Mouse (Mus musculus) E14TG2a.4 (cell line): ENCODE data around the gene Pign.

Experiments used
- H3K27me3 ChIP-seq: 2 replicates; pipeline ENCODE4 v1.6.1; 2014; ENCODE audit warnings: low read length, control low read depth; ENCODE audit not compliant: insufficient read depth
- H3K36me3 ChIP-seq: 2 replicates; pipeline ENCODE4 v1.6.1; 2014; ENCODE audit warnings: low read length, control low read depth; ENCODE audit not compliant: insufficient read depth
- H3K4me1 ChIP-seq: replicated peaks from 2 replicates; pipeline ENCODE4 v1.6.1; 2014; ENCODE audit warnings: low read depth, low read length, control low read depth
- H3K4me3 ChIP-seq: replicated peaks from 2 replicates; pipeline ENCODE4 v1.5.1; 2014; ENCODE audit warnings: mild to moderate bottlenecking, low read length
- H3K9me3 ChIP-seq: 2 replicates; pipeline ENCODE4 v1.6.1; 2014; ENCODE audit warnings: low read length, control low read depth
- CTCF ChIP-seq: conservative IDR thresholded peaks from 2 replicates; pipeline ENCODE4 v1.5.1; 2014; ENCODE audit warnings: low read length
- NANOG ChIP-seq: IDR thresholded peaks from 2 replicates; pipeline ENCODE4 v1.6.1; 2014; ENCODE audit warnings: borderline replicate concordance, low read length, mixed read lengths
- POU5F1 ChIP-seq: IDR thresholded peaks from 2 replicates; pipeline ENCODE4 v1.6.1; 2014; ENCODE audit warnings: low read length, borderline replicate concordance

Gene Pign

DNA sequence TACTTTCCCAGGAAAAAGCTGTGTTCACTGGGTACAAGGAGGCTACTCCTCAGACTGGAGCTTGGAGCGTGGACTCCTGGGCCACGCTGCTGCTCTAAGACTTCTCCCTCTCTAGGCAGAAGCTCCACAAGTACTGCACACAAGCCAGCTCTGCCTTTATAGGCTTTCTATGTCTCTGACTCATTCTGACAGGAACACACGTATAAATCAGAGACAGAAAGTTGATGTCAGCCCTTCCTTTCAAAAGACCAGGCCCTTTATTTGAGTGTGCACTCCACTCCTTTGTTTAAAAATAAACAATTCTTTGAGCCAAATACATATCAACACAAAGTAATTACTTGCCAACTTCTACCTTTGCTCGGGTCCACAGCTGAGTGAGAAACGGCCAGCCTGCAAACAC, 74.8 kb downstream of the Pign start:
- Histone ChIP-seq H3K27me3 (no peaks in the 10 kb centered on the region), H3K4me3 (no peak overlapping the region), H3K4me1 (no peaks in the 10 kb centered on the region), H3K9me3 (no peaks in the 10 kb centered on the region), H3K36me3 (peaks cover 15% of the 10 kb centered on the region; the same call in 1 of the 2 replicates)
- TF ChIP-seq NANOG (no peak), POU5F1 (no peak)

DNA sequence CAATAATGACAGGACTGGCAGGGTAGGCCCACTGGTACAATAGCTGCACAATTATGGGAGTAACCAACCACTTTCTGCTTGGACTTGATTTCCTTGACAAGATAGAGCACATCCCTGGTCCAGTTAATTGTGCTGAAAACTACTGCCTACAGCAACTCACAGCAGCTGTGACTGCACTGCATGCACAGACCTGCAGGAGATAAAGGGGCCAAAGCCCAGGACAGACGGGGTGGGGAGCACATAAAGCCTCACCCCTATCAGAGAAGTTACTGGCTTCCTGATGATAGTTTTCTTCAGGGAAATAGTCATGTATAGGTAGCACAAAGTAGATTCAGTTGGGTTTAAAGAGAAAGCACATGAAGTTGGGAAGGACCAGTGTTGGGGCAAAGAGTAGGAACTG, 80.7 kb downstream of the Pign start:
- no peak for TF ChIP-seq NANOG
- no peak for TF ChIP-seq CTCF
- no peak for TF ChIP-seq POU5F1

DNA sequence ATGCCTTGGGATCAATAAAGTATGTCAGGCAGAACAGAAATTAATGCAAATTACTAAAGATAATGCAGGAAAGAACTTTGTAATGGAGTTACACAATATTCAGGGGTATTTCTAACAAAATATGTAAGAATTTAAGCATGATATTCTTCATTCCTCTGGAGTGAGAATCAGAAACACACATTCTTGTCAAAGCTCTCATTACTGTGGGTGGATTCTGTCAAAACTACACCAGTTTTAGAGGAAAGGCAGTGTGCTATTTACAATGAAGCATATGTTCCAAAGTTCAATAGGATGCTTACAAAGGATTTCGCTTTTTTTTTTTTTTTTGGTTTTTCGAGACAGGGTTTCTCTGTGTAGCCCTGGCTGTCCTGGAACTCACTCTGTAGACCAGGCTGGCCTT, 82.6 kb downstream of the Pign start:
- Histone ChIP-seq H3K36me3 (peaks cover 8% of the 10 kb centered on the region; the same call in 1 of the 2 replicates), H3K4me1 (no peaks in the 10 kb centered on the region), H3K9me3 (no peaks in the 10 kb centered on the region), H3K4me3 (no peak overlapping the region), H3K27me3 (no peaks in the 10 kb centered on the region)
- TF ChIP-seq NANOG = no peak
- no peak for TF ChIP-seq CTCF
- no peak for TF ChIP-seq POU5F1

More for the DNA sequence above, 80.7 kb downstream of the Pign start:
- no peaks in the 10 kb centered on the region for H3K9me3 ChIP-seq
- H3K36me3 ChIP-seq = peaks cover 8% of the 10 kb centered on the region; the same call in 1 of the 2 replicates
- no peaks in the 10 kb centered on the region for H3K27me3 ChIP-seq
- H3K4me1 ChIP-seq = no peaks in the 10 kb centered on the region
- no peak overlapping the region for H3K4me3 ChIP-seq

DNA sequence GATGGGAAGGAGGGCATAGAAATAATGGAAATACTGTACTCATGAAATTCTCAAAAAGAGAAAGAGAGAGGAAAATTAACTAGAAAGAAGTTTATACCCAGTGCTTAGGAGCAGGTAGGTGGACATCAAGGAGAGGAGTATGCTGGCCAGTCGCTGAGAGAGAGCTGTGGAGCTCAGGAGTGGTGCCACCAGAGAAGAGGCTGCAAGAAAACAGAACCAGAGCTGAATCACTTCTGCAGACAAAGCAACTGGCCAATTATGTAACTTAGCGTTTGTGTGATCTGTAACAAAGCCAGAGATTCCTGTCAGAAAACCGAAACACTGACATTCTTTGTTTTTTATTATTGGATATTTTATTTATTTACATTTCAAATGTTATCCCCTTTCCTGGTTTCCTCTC, 97.4 kb downstream of the Pign start:
- 0 out of 2 replicates have a peak, but pooled peaks cover 3% of the 10 kb centered on the region for H3K36me3 ChIP-seq
- H3K4me1 ChIP-seq = no peaks in the 10 kb centered on the region
- H3K9me3 ChIP-seq = no peaks in the 10 kb centered on the region
- TF ChIP-seq NANOG = no peak
- TF ChIP-seq CTCF = no peak
- no peak for TF ChIP-seq POU5F1
- H3K4me3 ChIP-seq = no peak overlapping the region
- H3K27me3 ChIP-seq = no peaks in the 10 kb centered on the region

DNA sequence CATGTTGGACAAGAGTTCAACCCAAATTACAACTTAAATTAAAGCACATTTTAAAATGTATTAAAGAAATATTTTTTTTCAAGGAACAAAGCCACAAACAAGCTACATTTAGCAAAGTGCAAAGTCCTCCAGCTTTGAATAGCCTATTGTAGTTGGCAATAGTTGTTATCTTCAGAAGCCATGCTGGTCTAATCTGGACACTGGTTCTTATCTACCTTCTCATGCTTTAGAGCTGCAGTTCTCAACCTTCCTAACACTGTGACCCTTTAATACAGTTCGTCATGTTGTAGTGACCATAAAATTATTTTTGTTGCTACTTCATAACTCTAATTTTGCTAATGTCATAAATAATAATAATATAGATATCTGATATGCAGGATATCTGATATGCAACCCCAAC, 99.2 kb downstream of the Pign start:
- 0 out of 2 replicates have a peak, but pooled peaks cover 3% of the 10 kb centered on the region for H3K36me3 ChIP-seq
- TF ChIP-seq NANOG (no peak), POU5F1 (no peak), CTCF (no peak)
- no peak overlapping the region for H3K4me3 ChIP-seq
- H3K9me3 ChIP-seq = no peaks in the 10 kb centered on the region
- no peaks in the 10 kb centered on the region for H3K27me3 ChIP-seq
- H3K4me1 ChIP-seq = no peaks in the 10 kb centered on the region

DNA sequence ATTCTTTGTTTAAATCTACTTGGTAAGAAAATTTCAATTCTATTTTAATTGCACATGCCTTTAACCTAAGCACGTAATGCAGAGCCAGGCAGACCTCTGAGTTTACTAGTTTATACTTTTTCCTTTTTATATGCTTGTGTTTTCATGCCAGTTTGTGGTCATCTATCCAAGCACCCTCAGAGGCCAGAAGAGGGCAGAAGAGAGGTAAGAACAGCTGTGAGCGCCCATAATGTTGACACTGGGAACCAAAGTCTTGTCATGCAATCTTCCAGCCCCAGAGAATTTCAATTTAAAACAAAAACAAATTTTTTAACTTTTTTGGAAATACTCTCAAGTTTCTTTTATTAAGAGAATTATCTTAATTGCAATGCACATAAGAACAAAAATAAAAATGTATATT, 99.7 kb downstream of the Pign start:
- 0 out of 2 replicates have a peak, but pooled peaks cover 3% of the 10 kb centered on the region for H3K36me3 ChIP-seq
- H3K4me3 ChIP-seq = no peak overlapping the region
- no peaks in the 10 kb centered on the region for H3K27me3 ChIP-seq
- H3K9me3 ChIP-seq = no peaks in the 10 kb centered on the region
- TF ChIP-seq NANOG = no peak
- TF ChIP-seq POU5F1 = no peak
- TF ChIP-seq CTCF = no peak
- no peaks in the 10 kb centered on the region for H3K4me1 ChIP-seq

DNA sequence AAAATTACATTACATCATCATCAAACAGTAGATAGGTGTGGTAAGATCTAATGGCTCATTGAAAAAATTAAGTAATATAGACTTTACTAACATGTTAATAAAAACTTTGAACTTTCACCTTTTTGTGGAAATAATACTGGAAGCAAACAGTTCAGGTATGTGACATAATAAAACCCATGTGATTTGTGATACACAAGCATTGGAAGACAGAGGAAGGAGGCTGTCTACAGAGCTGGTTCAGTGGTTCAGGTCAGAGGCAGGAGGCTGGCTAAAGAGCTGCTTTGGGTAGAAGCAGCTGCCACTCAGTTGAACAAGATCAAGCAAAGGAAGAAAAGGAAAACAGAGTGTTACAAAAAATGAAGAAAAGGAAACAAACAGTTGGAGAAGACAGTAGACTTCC, 107.4 kb downstream of the Pign start:
- no peak for TF ChIP-seq POU5F1
- TF ChIP-seq NANOG = no peak
- TF ChIP-seq CTCF = no peak
- H3K4me3 ChIP-seq = no peak overlapping the region
- peaks cover 6% of the 10 kb centered on the region; the same call in 1 of the 2 replicates for H3K4me1 ChIP-seq
- no peaks in the 10 kb centered on the region for H3K9me3 ChIP-seq
- H3K36me3 ChIP-seq = no peaks in the 10 kb centered on the region; the same call in 1 of the 2 replicates
- no peaks in the 10 kb centered on the region for H3K27me3 ChIP-seq

DNA sequence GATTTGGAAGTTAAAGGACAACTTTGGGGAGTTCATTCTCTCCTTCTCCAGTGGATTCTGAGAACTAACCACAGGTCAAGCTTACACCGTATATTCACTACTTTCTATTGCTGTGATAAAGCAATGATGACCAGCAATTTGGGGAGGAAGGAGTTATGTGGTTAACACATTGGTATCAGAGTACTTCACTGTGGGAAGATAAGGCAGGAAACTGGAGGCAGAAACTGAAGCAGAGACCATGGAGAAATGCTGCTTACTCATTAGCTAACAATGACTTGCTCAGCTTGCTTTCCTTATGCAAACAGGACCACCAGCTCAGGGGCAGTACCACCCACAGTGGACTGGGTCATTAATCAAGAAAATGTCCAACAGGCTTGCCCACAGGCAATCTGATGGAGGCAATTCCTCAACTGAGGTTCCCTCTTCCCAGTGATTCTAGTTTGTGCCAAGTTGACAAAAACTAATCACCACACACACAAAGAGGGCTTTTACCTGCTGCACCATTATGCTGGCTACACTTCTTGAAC, 108.2 kb downstream of the Pign start:
- TF ChIP-seq POU5F1 = no peak
- no peak for TF ChIP-seq CTCF
- no peak for TF ChIP-seq NANOG
- Histone ChIP-seq H3K4me3 (no peak overlapping the region), H3K4me1 (peaks cover 6% of the 10 kb centered on the region; the same call in 1 of the 2 replicates), H3K36me3 (no peaks in the 10 kb centered on the region; the same call in 1 of the 2 replicates), H3K27me3 (no peaks in the 10 kb centered on the region), H3K9me3 (no peaks in the 10 kb centered on the region)

DNA sequence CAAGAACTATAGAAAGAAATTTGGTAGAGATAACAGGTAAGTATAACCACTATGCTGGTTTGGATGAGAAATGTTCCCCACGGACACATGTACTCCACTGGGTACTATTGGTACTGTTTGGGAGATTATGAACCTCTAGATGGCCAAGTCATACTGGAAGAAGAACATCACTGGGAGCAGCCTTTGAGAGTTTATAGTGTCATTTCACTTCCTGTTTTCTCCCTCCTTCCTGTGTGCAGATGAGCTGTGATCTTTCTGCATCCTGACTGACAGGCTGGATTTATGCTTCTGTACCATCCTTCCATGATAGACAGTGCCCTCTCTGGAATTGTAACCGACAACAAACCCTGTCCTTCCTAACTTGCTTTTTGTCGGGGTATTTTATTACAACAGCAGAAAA, 110.3 kb downstream of the Pign start:
- no peaks in the 10 kb centered on the region; the same call in 1 of the 2 replicates for H3K36me3 ChIP-seq
- no peaks in the 10 kb centered on the region for H3K9me3 ChIP-seq
- TF ChIP-seq CTCF (no peak), NANOG (no peak), POU5F1 (no peak)
- no peak overlapping the region for H3K4me3 ChIP-seq
- no peaks in the 10 kb centered on the region for H3K27me3 ChIP-seq
- peaks cover 6% of the 10 kb centered on the region; the same call in 1 of the 2 replicates for H3K4me1 ChIP-seq
